In the genomic region with DNA sequence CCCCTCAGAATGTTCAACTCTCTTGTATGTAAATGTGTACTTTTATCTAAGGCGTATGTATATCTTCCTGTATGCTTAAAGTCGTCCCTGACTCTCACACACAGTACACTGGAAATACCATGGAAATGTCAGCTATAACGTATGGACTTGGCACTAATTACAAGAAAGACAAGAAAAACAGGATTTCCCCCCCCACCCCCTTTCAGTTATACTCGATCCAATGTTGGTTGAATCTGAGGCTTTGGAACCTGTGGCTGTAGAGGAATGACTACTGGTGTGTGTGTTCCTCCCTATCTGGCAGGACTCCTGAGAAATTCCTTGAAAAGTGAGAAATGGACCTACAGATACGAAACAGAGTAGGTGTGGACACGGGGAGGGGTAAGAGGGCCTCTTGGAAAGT, we compare ENCODE assay signal across 14 mouse cellular contexts. TPM values are rescaled to one million over a fixed set of nuclear protein-coding genes. Genes with fewer than 3 reads are reported as not detected.
A peak's percentile ranks its signal among the peaks of the same experiment; 100 is the strongest.
DNase-seq lines count a peak whose midpoint lies in the region; ATAC-seq and TF ChIP-seq lines count a peak whose summit lies in the region.
"Had no signal": no experiment of that assay in that cellular context is flagged by ENCODE, and none has a peak within 500 bp of the region (broad histone marks: within the 10 kb centered on the region; RNA-seq: fewer than 3 reads in every experiment).

No protein-coding gene starts in this region.

- no peaks in the 10 kb centered on the region for H3K36me3 ChIP-seq in heart, embryonic 12.5 days
- no peaks in the 10 kb centered on the region for H3K36me3 ChIP-seq in lung, embryonic 16.5 days (ENCODE audit: control insufficient read depth, insufficient read depth, low read length)
- no peaks in the 10 kb centered on the region for H3K36me3 ChIP-seq in intestine, embryonic 14.5 days (ENCODE audit: control insufficient read depth, insufficient read depth, low read length)
- no peaks in the 10 kb centered on the region for H3K36me3 ChIP-seq in stomach, embryonic 15.5 days
- no peaks in the 10 kb centered on the region for H3K36me3 ChIP-seq in hindbrain, embryonic 12.5 days
- H3K36me3 ChIP-seq: midbrain, embryonic 12.5 days; neural tube, embryonic 12.5 days had no signal

- H3K4me2 ChIP-seq in heart, embryonic 12.5 days: 0 out of 2 replicates have a peak overlapping the region, but pooled peaks have one; percentile 21
- H3K4me2 ChIP-seq in lung, embryonic 16.5 days (ENCODE audit: low read depth, low read length): no peak overlapping the region
- H3K4me2 ChIP-seq in intestine, embryonic 14.5 days (ENCODE audit: low read length): no peak overlapping the region; the same call in 1 of the 2 replicates
- no peak overlapping the region for H3K4me2 ChIP-seq in stomach, embryonic 15.5 days
- H3K4me2 ChIP-seq in hindbrain, embryonic 12.5 days (replicated peaks): no peak overlapping the region
- H3K4me2 ChIP-seq: hindbrain, embryonic 14.5 days; midbrain, embryonic 12.5 days; neural tube, embryonic 12.5 days had no signal

- no peak overlapping the region for H3K4me3 ChIP-seq in heart, embryonic 12.5 days
- H3K4me3 ChIP-seq in lung, embryonic 16.5 days (ENCODE audit: low read length): no peak overlapping the region
- no peak overlapping the region for H3K4me3 ChIP-seq in lung, adult 2 months (replicated peaks; ENCODE audit: extremely low read depth, low read depth, low read length)
- no peak overlapping the region for H3K4me3 ChIP-seq in intestine, embryonic 14.5 days (ENCODE audit: low read depth, low read length)
- H3K4me3 ChIP-seq in stomach, embryonic 15.5 days (replicated peaks): no peak overlapping the region
- no peak overlapping the region for H3K4me3 ChIP-seq in hindbrain, embryonic 12.5 days
- H3K4me3 ChIP-seq: midbrain, embryonic 12.5 days; neural tube, embryonic 12.5 days had no signal

- DNase-seq in heart, adult 18-20 months: no peak
- DNase-seq in lung, adult 2 months: no peak
- DNase-seq in intestine, embryonic 14.5 days (ENCODE audit: low spot score): no peak
- no peak for DNase-seq in embryo, embryonic 11 days
- DNase-seq: cerebellum, adult 8-10 months; kidney, postnatal 4 days; right cerebral cortex, adult 18-20 months had no signal

- H3K4me1 ChIP-seq in heart, embryonic 12.5 days (replicated peaks): peaks cover 37% of the 10 kb centered on the region
- peaks cover 21% of the 10 kb centered on the region for H3K4me1 ChIP-seq in lung, embryonic 16.5 days (replicated peaks; ENCODE audit: control insufficient read depth, insufficient read depth, low read length)
- H3K4me1 ChIP-seq in lung, adult 2 months (ENCODE audit: control insufficient read depth, insufficient read depth, low read length): no peaks in the 10 kb centered on the region
- H3K4me1 ChIP-seq in intestine, embryonic 14.5 days (replicated peaks; ENCODE audit: control insufficient read depth, insufficient read depth, low read length): peaks cover 25% of the 10 kb centered on the region
- H3K4me1 ChIP-seq in stomach, embryonic 15.5 days: peaks cover 28% of the 10 kb centered on the region
- H3K4me1 ChIP-seq in hindbrain, embryonic 12.5 days: peaks cover 15% of the 10 kb centered on the region

- TF ChIP-seq CTCF in lung, adult 2 months (IDR thresholded peaks at IDR 0.05; ENCODE audit: insufficient read depth, low read length): no peak

- H3K27ac ChIP-seq in heart, embryonic 12.5 days (ENCODE audit: poor library complexity, severe bottlenecking): peak overlapping the region; percentile 90
- peak overlapping the region; percentile 92; the same call in 1 of the 2 replicates for H3K27ac ChIP-seq in lung, embryonic 16.5 days (ENCODE audit: low read length)
- peak overlapping the region; percentile 96 for H3K27ac ChIP-seq in intestine, embryonic 14.5 days (ENCODE audit: low read depth)
- H3K27ac ChIP-seq in stomach, embryonic 15.5 days: peak overlapping the region; percentile 87
- H3K27ac ChIP-seq in hindbrain, embryonic 12.5 days: no peak overlapping the region
- H3K27ac ChIP-seq: neural tube, embryonic 12.5 days had no signal

- ATAC-seq in heart, embryonic 12.5 days (ENCODE audit: insufficient number of reproducible peaks, low FRiP score): no peak
- peak; percentile 24 for ATAC-seq in lung, embryonic 16.5 days (ENCODE audit: low read depth)
- ATAC-seq in intestine, embryonic 14.5 days (replicated peaks; ENCODE audit: low FRiP score, low TSS enrichment, low read depth): no peak
- ATAC-seq in stomach, embryonic 15.5 days (ENCODE audit: insufficient read depth, low FRiP score, low read depth): no peak
- no peak for ATAC-seq in hindbrain, embryonic 12.5 days (ENCODE audit: low FRiP score)

- H3K9ac ChIP-seq in heart, embryonic 12.5 days: no peak overlapping the region
- H3K9ac ChIP-seq in lung, embryonic 16.5 days (ENCODE audit: low read length): no peak overlapping the region
- H3K9ac ChIP-seq in intestine, embryonic 14.5 days (ENCODE audit: low read length): no peak overlapping the region
- no peak overlapping the region for H3K9ac ChIP-seq in stomach, embryonic 15.5 days
- no peak overlapping the region for H3K9ac ChIP-seq in hindbrain, embryonic 12.5 days
- H3K9ac ChIP-seq: hindbrain, embryonic 14.5 days; midbrain, embryonic 12.5 days; neural tube, embryonic 12.5 days had no signal

- no peaks in the 10 kb centered on the region for H3K9me3 ChIP-seq in heart, embryonic 12.5 days (replicated peaks)
- H3K9me3 ChIP-seq in lung, embryonic 16.5 days (ENCODE audit: control insufficient read depth, low read length): no peaks in the 10 kb centered on the region
- no peaks in the 10 kb centered on the region for H3K9me3 ChIP-seq in intestine, embryonic 14.5 days (ENCODE audit: control insufficient read depth, low read length)
- H3K9me3 ChIP-seq in stomach, embryonic 15.5 days: no peaks in the 10 kb centered on the region
- H3K9me3 ChIP-seq in hindbrain, embryonic 12.5 days (replicated peaks): no peaks in the 10 kb centered on the region
- H3K9me3 ChIP-seq: midbrain, embryonic 12.5 days; neural tube, embryonic 12.5 days had no signal

- H3K27me3 ChIP-seq in heart, embryonic 12.5 days (replicated peaks): no peaks in the 10 kb centered on the region
- no peaks in the 10 kb centered on the region for H3K27me3 ChIP-seq in lung, embryonic 16.5 days (ENCODE audit: control insufficient read depth, insufficient read depth, low read depth, low read length)
- no peaks in the 10 kb centered on the region for H3K27me3 ChIP-seq in intestine, embryonic 14.5 days (replicated peaks; ENCODE audit: control insufficient read depth, insufficient read depth, low read length)
- no peaks in the 10 kb centered on the region for H3K27me3 ChIP-seq in stomach, embryonic 15.5 days (replicated peaks)
- H3K27me3 ChIP-seq in hindbrain, embryonic 12.5 days: no peaks in the 10 kb centered on the region
- H3K27me3 ChIP-seq: midbrain, embryonic 12.5 days; neural tube, embryonic 12.5 days had no signal

- WGBS in heart, embryonic 12.5 days: 63% methylated on average over 6 of the region's 6 CpGs
- 40% methylated on average over 6 of the region's 6 CpGs for WGBS in lung, embryonic 16.5 days
- WGBS in lung, adult 2 months: 64% methylated on average over 6 of the region's 6 CpGs
- WGBS in intestine, embryonic 14.5 days: 63% methylated on average over 6 of the region's 6 CpGs
- WGBS in stomach, embryonic 15.5 days: 49% methylated on average over 6 of the region's 6 CpGs
- WGBS in hindbrain, embryonic 12.5 days: 84% methylated on average over 6 of the region's 6 CpGs

- no peak for TF ChIP-seq POLR2A in lung, adult 2 months (IDR thresholded peaks at IDR 0.05; ENCODE audit: borderline replicate concordance, extremely low read depth, low read depth, low read length)

RNA-seq across cellular contexts. Expression of a gene that starts 13.2 kb away (rescaled TPM):
- 0.99 and 1.6 TPM in 2 replicates for polyA plus RNA-seq in heart, embryonic 12.5 days (2016; fragmentation: Nextera tagmentation; extraction: Ambion mirVana)
- total RNA-seq in heart, adult 18-20 months (2021): 1 to 10 TPM; 1.3 to 4.7 TPM
- polyA plus RNA-seq in lung, embryonic 16.5 days (2015; fragmentation: Nextera tagmentation; extraction: Ambion mirVana): 3.2 and 5.5 TPM in 2 replicates
- polyA plus RNA-seq in lung, adult 2 months (2012; rRNA removed): 4.9 and 5.5 TPM in 2 replicates
- polyA plus RNA-seq in intestine, embryonic 14.5 days (2014; fragmentation: Nextera tagmentation; extraction: Ambion mirVana): 3.5 and 3.8 TPM in 2 replicates
- polyA plus RNA-seq in stomach, embryonic 15.5 days (2015; fragmentation: Nextera tagmentation; extraction: Ambion mirVana): 3.9 and 5.6 TPM in 2 replicates
- polyA plus RNA-seq in hindbrain, embryonic 12.5 days (2016; fragmentation: Nextera tagmentation; extraction: Ambion mirVana): 2.6 and 3.6 TPM in 2 replicates

RNA-seq across cellular contexts. Expression of a gene that starts 19.2 kb away (rescaled TPM):
- 2.3 and 2.5 TPM in 2 replicates for polyA plus RNA-seq in heart, embryonic 12.5 days (2016; fragmentation: Nextera tagmentation; extraction: Ambion mirVana)
- total RNA-seq in heart, adult 18-20 months (2021): 10 to 100 TPM in 1 of 2 experiments, 1 to 10 TPM in 1; 8.5 to 13.5 TPM
- 54.5 and 60.9 TPM in 2 replicates for polyA plus RNA-seq in lung, embryonic 16.5 days (2015; fragmentation: Nextera tagmentation; extraction: Ambion mirVana)
- polyA plus RNA-seq in lung, adult 2 months (2012; rRNA removed): 60.8 and 62.3 TPM in 2 replicates
- 3.4 and 4.0 TPM in 2 replicates for polyA plus RNA-seq in intestine, embryonic 14.5 days (2014; fragmentation: Nextera tagmentation; extraction: Ambion mirVana)
- polyA plus RNA-seq in stomach, embryonic 15.5 days (2015; fragmentation: Nextera tagmentation; extraction: Ambion mirVana): 10.3 and 12.5 TPM in 2 replicates
- 0.36 and 0.52 TPM in 2 replicates for polyA plus RNA-seq in hindbrain, embryonic 12.5 days (2016; fragmentation: Nextera tagmentation; extraction: Ambion mirVana)

RNA-seq across cellular contexts. Expression of a gene that starts 20.4 kb away (rescaled TPM):
- polyA plus RNA-seq in heart, embryonic 12.5 days (2016; fragmentation: Nextera tagmentation; extraction: Ambion mirVana): 13.4 and 13.9 TPM in 2 replicates
- 1 to 10 TPM; 4.1 to 5.1 TPM for total RNA-seq in heart, adult 18-20 months (2021)
- 12.9 and 13.5 TPM in 2 replicates for polyA plus RNA-seq in lung, embryonic 16.5 days (2015; fragmentation: Nextera tagmentation; extraction: Ambion mirVana)
- 2.1 and 2.2 TPM in 2 replicates for polyA plus RNA-seq in lung, adult 2 months (2012; rRNA removed)
- 15.6 and 17.1 TPM in 2 replicates for polyA plus RNA-seq in intestine, embryonic 14.5 days (2014; fragmentation: Nextera tagmentation; extraction: Ambion mirVana)
- polyA plus RNA-seq in stomach, embryonic 15.5 days (2015; fragmentation: Nextera tagmentation; extraction: Ambion mirVana): 14.6 and 16.3 TPM in 2 replicates
- 15.7 TPM in 2 replicates for polyA plus RNA-seq in hindbrain, embryonic 12.5 days (2016; fragmentation: Nextera tagmentation; extraction: Ambion mirVana)

RNA-seq across cellular contexts. Expression of a gene that starts 35.3 kb away (rescaled TPM):
- 4.8 and 6.6 TPM in 2 replicates for polyA plus RNA-seq in heart, embryonic 12.5 days (2016; fragmentation: Nextera tagmentation; extraction: Ambion mirVana)
- total RNA-seq in heart, adult 18-20 months (2021): 1 to 10 TPM; 1.1 to 2.5 TPM
- polyA plus RNA-seq in lung, embryonic 16.5 days (2015; fragmentation: Nextera tagmentation; extraction: Ambion mirVana): 18.3 TPM in 2 replicates
- polyA plus RNA-seq in lung, adult 2 months (2012; rRNA removed): 18.3 and 25.9 TPM in 2 replicates
- 69.1 and 71.5 TPM in 2 replicates for polyA plus RNA-seq in intestine, embryonic 14.5 days (2014; fragmentation: Nextera tagmentation; extraction: Ambion mirVana)
- 56.3 and 56.6 TPM in 2 replicates for polyA plus RNA-seq in stomach, embryonic 15.5 days (2015; fragmentation: Nextera tagmentation; extraction: Ambion mirVana)
- polyA plus RNA-seq in hindbrain, embryonic 12.5 days (2016; fragmentation: Nextera tagmentation; extraction: Ambion mirVana): 3.0 and 3.5 TPM in 2 replicates

RNA-seq across cellular contexts. Expression of a gene that starts 58.2 kb away (rescaled TPM):
- polyA plus RNA-seq in heart, embryonic 12.5 days (2016; fragmentation: Nextera tagmentation; extraction: Ambion mirVana): 4.8 TPM in 2 replicates
- total RNA-seq in heart, adult 18-20 months (2021): 10 to 100 TPM; 10.1 to 12.4 TPM
- polyA plus RNA-seq in lung, embryonic 16.5 days (2015; fragmentation: Nextera tagmentation; extraction: Ambion mirVana): 8.6 and 8.8 TPM in 2 replicates
- polyA plus RNA-seq in lung, adult 2 months (2012; rRNA removed): 9.9 and 14.1 TPM in 2 replicates
- polyA plus RNA-seq in intestine, embryonic 14.5 days (2014; fragmentation: Nextera tagmentation; extraction: Ambion mirVana): 11.2 and 12.1 TPM in 2 replicates
- polyA plus RNA-seq in stomach, embryonic 15.5 days (2015; fragmentation: Nextera tagmentation; extraction: Ambion mirVana): 6.8 and 8.5 TPM in 2 replicates
- 8.5 and 9.1 TPM in 2 replicates for polyA plus RNA-seq in hindbrain, embryonic 12.5 days (2016; fragmentation: Nextera tagmentation; extraction: Ambion mirVana)
